Mouse (Mus musculus): ENCODE results near the gene Usp50.
A peak's percentile ranks its signal among the peaks of the same experiment; 100 is the strongest.

The Usp50 gene

DNA sequence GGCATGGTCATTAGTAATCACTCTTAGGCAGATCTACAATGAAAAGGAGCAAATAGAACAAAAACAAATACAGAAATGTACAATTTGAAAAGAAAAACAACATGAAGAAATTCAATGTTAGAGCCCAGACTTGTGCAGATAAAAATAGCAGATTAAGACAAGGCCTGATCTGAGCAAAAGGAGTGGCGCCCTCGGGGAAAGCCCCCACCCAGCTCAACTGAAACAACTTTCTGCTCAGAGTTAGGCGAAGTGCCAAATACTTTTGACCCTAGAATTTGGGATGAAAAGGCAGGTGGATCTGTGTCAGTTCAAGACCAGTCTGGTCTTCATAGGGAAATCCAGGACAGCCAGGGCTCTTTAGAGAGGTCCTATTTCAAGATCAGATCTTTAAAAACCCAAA is 117.3 kb downstream of the Usp50 start:
- no peak for DNase-seq (ENCODE audit: low spot score in 2 of 2)

DNA sequence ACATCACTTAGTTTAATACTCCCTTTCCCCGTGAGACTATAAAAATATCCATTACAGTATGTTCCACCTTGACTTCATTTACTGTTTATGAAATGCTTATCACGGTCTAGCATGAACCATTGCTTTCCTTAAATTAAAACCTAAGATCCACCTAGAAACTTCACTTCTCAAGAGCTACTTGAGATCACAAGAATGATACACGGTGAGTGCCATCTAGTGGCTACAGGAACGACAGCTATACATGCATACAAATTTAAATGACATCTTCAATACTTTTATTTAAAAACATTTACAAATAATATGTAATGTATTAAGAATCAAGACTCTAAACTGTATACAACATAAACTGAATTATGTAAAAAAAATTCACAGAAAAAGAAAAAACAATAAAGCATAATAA is 119.8 kb downstream of the Usp50 start:
- DNase-seq (ENCODE audit: low spot score in 2 of 2), result peak; percentile 36 to 42
